Mouse (Mus musculus): ENCODE results near the gene Rnf168.

The Rnf168 gene

GRCm38 (mm10) chr16:32312859-32313258 lies 35.6 kb downstream of the Rnf168 start:
- in situ Hi-C loops (cut with MboI, MseI) = no loop called here

GRCm38 (mm10) chr16:32316601-32317000 lies 39.3 kb downstream of the Rnf168 start:
- in situ Hi-C loops (cut with MboI, MseI) = no loop called here

GRCm38 (mm10) chr16:32323953-32324352 lies 46.7 kb downstream of the Rnf168 start:
- in situ Hi-C loops (cut with MboI, MseI) = no loop called here

GRCm38 (mm10) chr16:32330876-32331670 lies 53.8 kb downstream of the Rnf168 start:
- in situ Hi-C loops (cut with MboI, MseI) = no loop called here

- in situ Hi-C loops (cut with MboI, MseI) = no loop called here
Measured at GRCm38 (mm10) chr16:32332040-32332555, 54.8 kb downstream of the Rnf168 start, which contains the start of gene Ubxn7. Gene Ubxn7, plus strand, starts transcription at chr16:32332257.

- in situ Hi-C loops (cut with MboI, MseI) = no loop called here
Measured at GRCm38 (mm10) chr16:32332556-32333511, 55.6 kb downstream of the Rnf168 start.

- in situ Hi-C loops (cut with MboI, MseI) = no loop called here
Measured at GRCm38 (mm10) chr16:32335146-32335545, 57.9 kb downstream of the Rnf168 start.

GRCm38 (mm10) chr16:32336026-32336780 lies 58.9 kb downstream of the Rnf168 start:
- in situ Hi-C loops (cut with MboI, MseI) = no loop called here

- in situ Hi-C loops (cut with MboI, MseI) = no loop called here
Measured at GRCm38 (mm10) chr16:32337001-32337400, 59.7 kb downstream of the Rnf168 start.

GRCm38 (mm10) chr16:32340451-32340850 lies 63.2 kb downstream of the Rnf168 start:
- in situ Hi-C loops (cut with MboI, MseI) = no loop called here

- in situ Hi-C loops (cut with MboI, MseI) = no loop called here
Measured at GRCm38 (mm10) chr16:32345521-32345920, 68.3 kb downstream of the Rnf168 start.

- in situ Hi-C loops (cut with MboI, MseI) = no loop called here
Measured at GRCm38 (mm10) chr16:32350776-32351175, 73.5 kb downstream of the Rnf168 start.

Data from T-helper 2 cell (primary cell).